Mouse (Mus musculus): ENCODE measurements around the gene Ildr2.

- TF ChIP-seq POLR2A (IDR thresholded peaks at IDR 0.05; ENCODE audit: insufficient read length, low read depth) (no peak), TCF12 (IDR thresholded peaks at IDR 0.05; ENCODE audit: insufficient read depth, poor library complexity, severe bottlenecking) (no peak), MAX (IDR thresholded peaks at IDR 0.05; ENCODE audit: low read depth) (no peak)
Measured at GRCm38 (mm10) chr1:166299821-166300220, 45.9 kb downstream of the Ildr2 start.

Data from myocyte (in vitro differentiated cells).